Mouse (Mus musculus): Measurements from ENCODE around the gene Krt222.

DNA sequence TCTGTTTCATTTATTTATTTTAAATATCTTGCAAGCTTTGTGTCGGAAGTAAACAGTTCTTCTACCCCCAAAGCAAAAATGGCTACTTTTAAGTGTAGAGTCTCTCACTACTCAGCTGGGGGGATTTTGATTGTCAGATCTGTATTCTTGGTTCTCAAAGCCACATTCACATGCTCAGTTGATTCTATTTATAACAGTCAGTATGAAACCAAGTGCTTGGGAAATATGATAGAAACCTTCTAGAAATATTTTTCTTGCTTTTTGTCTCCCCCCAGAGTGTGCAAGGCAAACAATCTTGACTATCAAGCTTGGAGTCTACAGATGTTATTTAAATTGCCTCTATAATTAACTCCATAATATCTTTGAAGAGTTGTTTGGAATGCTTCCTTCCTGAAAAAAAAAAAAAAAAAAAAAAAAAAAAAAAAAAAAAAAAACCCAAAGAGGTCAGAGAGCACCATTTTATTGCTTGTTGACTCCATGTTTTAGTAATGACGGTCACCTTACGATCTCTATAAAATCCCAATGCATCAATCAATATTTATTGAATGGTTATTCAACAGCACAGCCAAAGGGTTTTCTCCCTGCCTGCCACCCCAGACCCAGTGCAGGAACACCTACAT lies 575 bp downstream of the Krt222 start:
- no peak for TF ChIP-seq POLR2A (IDR thresholded peaks at IDR 0.05; ENCODE audit: borderline replicate concordance, control insufficient read depth, low read depth, low read length)
- TF ChIP-seq CTCF (IDR thresholded peaks at IDR 0.05; ENCODE audit: control insufficient read depth, insufficient read depth, low read length): no peak
